Mouse (Mus musculus): ENCODE measurements around the gene Washc3.

Gene Washc3

GRCm38 (mm10) chr10:88260309-88260708 lies 59.4 kb downstream of the Washc3 start:
- no peak for DNase-seq

GRCm38 (mm10) chr10:88261186-88261585 lies 60.3 kb downstream of the Washc3 start:
- no peak for DNase-seq

GRCm38 (mm10) chr10:88263383-88263782 lies 62.5 kb downstream of the Washc3 start:
- no peak for DNase-seq

- no peak for DNase-seq
Measured at GRCm38 (mm10) chr10:88274045-88274444, 73.2 kb downstream of the Washc3 start.

GRCm38 (mm10) chr10:88281699-88282098 lies 80.8 kb downstream of the Washc3 start:
- no peak for DNase-seq

- no peak for DNase-seq
Measured at GRCm38 (mm10) chr10:88284343-88284990, 83.6 kb downstream of the Washc3 start.

GRCm38 (mm10) chr10:88287261-88287660 lies 86.4 kb downstream of the Washc3 start:
- DNase-seq, result no peak

- DNase-seq, result no peak
Measured at GRCm38 (mm10) chr10:88288061-88288460, 87.2 kb downstream of the Washc3 start.

- no peak for DNase-seq
Measured at GRCm38 (mm10) chr10:88295091-88295490, 94.2 kb downstream of the Washc3 start.
